Mouse (Mus musculus) bone marrow macrophage, adult 2 months (primary cell): ENCODE measurements around the gene Mboat2.

Experiments used
- CTCF ChIP-seq: IDR thresholded peaks from 2 replicates; pipeline ENCODE4 v1.5.1; 2012; ENCODE audit warnings: low read depth, mild to moderate bottlenecking, low read length, moderate library complexity
- POLR2A ChIP-seq: IDR thresholded peaks from 2 replicates; pipeline ENCODE4 v1.6.1; 2012; ENCODE audit warnings: mild to moderate bottlenecking, low read depth, low read length, borderline replicate concordance

DNA sequence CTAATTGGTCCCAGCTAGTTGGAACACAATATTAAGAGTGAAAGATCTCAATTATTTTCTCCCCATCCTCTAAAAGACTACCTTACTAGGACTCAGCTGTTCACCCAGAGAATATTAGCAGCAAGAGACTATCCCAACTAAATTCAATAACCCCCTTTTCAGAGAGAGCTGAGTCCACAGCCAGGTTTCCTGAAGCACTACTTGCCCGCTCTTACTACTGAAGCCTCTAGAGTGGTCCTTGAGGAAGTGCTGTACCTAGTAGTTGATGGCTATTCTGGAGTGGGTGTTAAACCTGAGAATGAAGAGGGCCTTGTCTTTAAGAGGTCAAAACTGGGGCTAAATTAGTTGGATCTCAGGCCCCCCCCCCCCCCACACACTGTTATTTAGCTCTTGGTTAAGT is 593 bp upstream of the Mboat2 start:
- no peak for TF ChIP-seq CTCF
- no peak for TF ChIP-seq POLR2A
